Mouse (Mus musculus) ES-Bruce4 (cell line): Measurements from ENCODE around the gene Adam10.

ENCODE experiments used
- CTCF ChIP-seq: IDR thresholded peaks from one replicate; pipeline ENCODE4 v1.8.1; 2011; ENCODE audit warnings: low read depth, low read length
- EP300 ChIP-seq: IDR thresholded peaks from 2 replicates; pipeline ENCODE4 v1.6.1; 2011; ENCODE audit warnings: low read depth, low read length; ENCODE audit not compliant: insufficient read depth
- POLR2A ChIP-seq: IDR thresholded peaks from one replicate; pipeline ENCODE4 v1.8.1; 2011; ENCODE audit warnings: low read length; ENCODE audit not compliant: insufficient read depth

GRCm38 (mm10) chr9:70682202-70682601, 3.4 kb downstream of the Adam10 start:
- no peak for TF ChIP-seq EP300
- TF ChIP-seq CTCF = no peak
- no peak for TF ChIP-seq POLR2A
